ENCODE assay signal across 16 mouse cellular contexts in the genomic region with DNA sequence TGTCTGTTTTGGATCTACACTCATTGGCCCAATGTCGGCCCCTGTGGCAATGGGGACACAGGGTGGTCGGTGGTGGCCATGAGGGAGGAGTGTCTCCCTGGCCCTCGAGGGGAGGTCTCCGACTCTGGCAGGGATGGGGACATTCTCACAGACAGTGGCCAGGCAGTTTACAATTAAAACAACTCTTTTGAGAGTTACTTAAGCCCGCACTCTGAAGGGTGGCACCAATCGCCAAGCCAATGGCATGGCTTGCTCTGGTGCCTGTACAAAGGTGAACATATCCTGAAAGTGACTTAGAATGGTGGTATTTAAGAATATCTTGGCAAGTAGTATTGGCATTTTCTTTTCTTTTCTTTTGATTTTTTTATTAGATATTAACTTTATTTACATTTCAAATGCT.
"Had no signal": no experiment of that assay in that cellular context is flagged by ENCODE, and none has a peak within 500 bp of the region (broad histone marks: within the 10 kb centered on the region; RNA-seq: fewer than 3 reads in every experiment).

No protein-coding gene starts in this region.

- H3K27ac ChIP-seq: neural tube, embryonic 13.5 days; neural tube, embryonic 15.5 days; stomach, embryonic 15.5 days; stomach, postnatal 0 days had no signal

- H3K4me3 ChIP-seq: neural tube, embryonic 13.5 days; neural tube, embryonic 15.5 days; stomach, embryonic 15.5 days had no signal

- H3K9ac ChIP-seq: neural tube, embryonic 13.5 days; neural tube, embryonic 15.5 days; stomach, embryonic 15.5 days had no signal

- H3K36me3 ChIP-seq: neural tube, embryonic 13.5 days; neural tube, embryonic 15.5 days; stomach, embryonic 15.5 days had no signal

- H3K27me3 ChIP-seq: neural tube, embryonic 13.5 days; neural tube, embryonic 15.5 days; stomach, embryonic 15.5 days had no signal

- H3K4me2 ChIP-seq: neural tube, embryonic 13.5 days; neural tube, embryonic 15.5 days; stomach, embryonic 15.5 days had no signal

- H3K4me1 ChIP-seq: neural tube, embryonic 13.5 days; neural tube, embryonic 15.5 days; stomach, embryonic 15.5 days had no signal

- H3K9me3 ChIP-seq: neural tube, embryonic 13.5 days; neural tube, embryonic 15.5 days; stomach, embryonic 15.5 days had no signal

- DNase-seq: retina, postnatal 1 day; right cerebral cortex, adult 18-20 months; right cerebral cortex, postnatal 14 days; right cerebral cortex, postnatal 25 days; right cerebral cortex, postnatal 4 days; spleen, adult 18-20 months; thymus, adult 18-20 months; thymus, adult 2 months; thymus, postnatal 14 days; thymus, postnatal 25 days; thymus, postnatal 36 days; thymus, postnatal 4 days had no signal
